Mouse (Mus musculus): ENCODE data around the gene Rnf34. TPM values are rescaled to one million over a fixed set of nuclear protein-coding genes. Genes with fewer than 3 reads are reported as not detected.

Gene Rnf34
- 36.0 to 43.2 TPM (median 38.4 TPM) in 4 replicates for total RNA-seq (2023)

GRCm38 (mm10) chr5:122849521-122850318 lies at the start of gene Rnf34:
TSS of gene Rnf34 (plus strand) at chr5:122850048.

GRCm38 (mm10) chr5:122820777-122821523 lies 28.9 kb upstream of the Rnf34 start, which contains the start of gene Anapc5:
TSS of gene Anapc5 (minus strand) at chr5:122821339.

Other genes starting within 250 kb of the Rnf34 start
- 1.7 to 5.1 TPM (median 3.8 TPM) in 4 replicates for gene Ift81, start 235.5 kb upstream of the Rnf34 start, total RNA-seq (2023)
- 2.4 to 5.4 TPM (median 2.6 TPM) in 4 replicates for gene P2rx7, start 206.1 kb upstream of the Rnf34 start, total RNA-seq (2023)
- gene P2rx4, start 142.5 kb upstream of the Rnf34 start, total RNA-seq (2023): 91.2 to 102 TPM (median 98.1 TPM) in 4 replicates
- 46.4 to 54.2 TPM (median 49.5 TPM) in 4 replicates for gene Camkk2, start 70.6 kb upstream of the Rnf34 start, total RNA-seq (2023)
- gene Anapc5, start 28.7 kb upstream of the Rnf34 start, total RNA-seq (2023): 190 to 219 TPM (median 200 TPM) in 4 replicates
- gene Kdm2b, start 139.8 kb downstream of the Rnf34 start, total RNA-seq (2023): 65.3 to 81.3 TPM (median 78.3 TPM) in 4 replicates
- gene Orai1, start 165.0 kb downstream of the Rnf34 start, total RNA-seq (2023): 31.5 to 41.1 TPM (median 37.4 TPM) in 4 replicates
- not detected in 4 replicates for gene Morn3, start 197.0 kb downstream of the Rnf34 start, total RNA-seq (2023)
- 3.8 to 6.4 TPM (median 4.9 TPM) in 4 replicates for gene Tmem120b, start 218.4 kb downstream of the Rnf34 start, total RNA-seq (2023)

All from B cell, adult 62 days (primary cell).